Mouse (Mus musculus) ovary, postnatal 10 days (tissue): ENCODE results near the gene Per1.

Experiments used
- DNase-seq: peaks from one replicate; pipeline ENCODE4 v3.0.0; 2022; ENCODE audit warnings: low spot score

The Per1 gene

GRCm38 (mm10) chr11:69116843-69117242 lies 21.8 kb downstream of the Per1 start:
- no peak for DNase-seq

GRCm38 (mm10) chr11:69117737-69118695 lies 23.0 kb downstream of the Per1 start:
- DNase-seq: peak; percentile 38

- DNase-seq: peak; percentile 84
These were observed 23.7 kb downstream of the Per1 start for GRCm38 (mm10) chr11:69118765-69119164.

- no peak for DNase-seq
These were observed 24.6 kb downstream of the Per1 start for GRCm38 (mm10) chr11:69119446-69120155.

GRCm38 (mm10) chr11:69120221-69121000 lies 25.4 kb downstream of the Per1 start, which contains the start of gene Hes7:
Gene Hes7, plus strand, starts transcription at chr11:69120404.
- DNase-seq: no peak

- DNase-seq: no peak
These were observed 26.2 kb downstream of the Per1 start for GRCm38 (mm10) chr11:69121001-69121740.

- DNase-seq: no peak
These were observed 26.8 kb downstream of the Per1 start for GRCm38 (mm10) chr11:69121741-69122335.

GRCm38 (mm10) chr11:69122336-69122951 lies 27.4 kb downstream of the Per1 start, which contains the start of gene 9130213A22Rik:
Gene 9130213A22Rik, minus strand, starts transcription at chr11:69122589.
- peak; percentile 84 for DNase-seq

- DNase-seq: peak; percentile 83
These were observed 28.2 kb downstream of the Per1 start for GRCm38 (mm10) chr11:69123056-69123692.

GRCm38 (mm10) chr11:69123693-69124497 lies 28.9 kb downstream of the Per1 start:
- peak; percentile 86 for DNase-seq

- no peak for DNase-seq
These were observed 29.5 kb downstream of the Per1 start for GRCm38 (mm10) chr11:69124498-69124847.

GRCm38 (mm10) chr11:69125041-69125851 lies 30.2 kb downstream of the Per1 start:
- no peak for DNase-seq

GRCm38 (mm10) chr11:69125852-69125918 lies 30.7 kb downstream of the Per1 start, which contains the start of gene Aloxe3:
Gene Aloxe3, plus strand, starts transcription at chr11:69125896.
- no peak for DNase-seq

GRCm38 (mm10) chr11:69125919-69126705 lies 31.1 kb downstream of the Per1 start:
- DNase-seq: no peak

GRCm38 (mm10) chr11:69126706-69127095 lies 31.7 kb downstream of the Per1 start:
- no peak for DNase-seq

- no peak for DNase-seq
These were observed 33.6 kb downstream of the Per1 start for GRCm38 (mm10) chr11:69128426-69129122.

- DNase-seq: no peak
These were observed 38.5 kb downstream of the Per1 start for GRCm38 (mm10) chr11:69133566-69133922.
